Mouse (Mus musculus) intestine, embryonic 16.5 days (tissue): ENCODE data around the gene Capn9. TPM values are rescaled to one million over a fixed set of nuclear protein-coding genes. Genes with fewer than 3 reads are reported as not detected.

Experiments used
- ATAC-seq: fragments of 200-750 bp; cut with Nextera tagmentation; 2 replicates; pipeline ENCODE4 v1.8.0; 2017; ENCODE audit warnings: moderate TSS enrichment, moderate library complexity
- H3K27ac ChIP-seq: fragments of 300-500 bp; sonication (generic); 2 replicates; pipeline ENCODE4 v1.5.1; 2014; ENCODE audit warnings: mild to moderate bottlenecking, low read length
- H3K27me3 ChIP-seq: fragments of 300-500 bp; sonication (generic); replicated peaks from 2 replicates; pipeline ENCODE4 v1.6.1; 2014; ENCODE audit warnings: low read length, control low read depth, mixed read lengths; ENCODE audit not compliant: control insufficient read depth, insufficient read depth
- H3K36me3 ChIP-seq: fragments of 300-500 bp; sonication (generic); 2 replicates; pipeline ENCODE4 v1.6.1; 2014; ENCODE audit warnings: low read length, control low read depth; ENCODE audit not compliant: control insufficient read depth, insufficient read depth
- H3K4me1 ChIP-seq: fragments of 300-500 bp; sonication (generic); 2 replicates; pipeline ENCODE4 v1.6.1; 2014; ENCODE audit warnings: low read length, control low read depth, mixed read lengths; ENCODE audit not compliant: control insufficient read depth, insufficient read depth
- H3K4me2 ChIP-seq: fragments of 300-500 bp; sonication (generic); 2 replicates; pipeline ENCODE4 v1.6.1; 2014; ENCODE audit warnings: low read depth, low read length, control low read depth
- H3K4me3 ChIP-seq: fragments of 300-500 bp; sonication (generic); 2 replicates; pipeline ENCODE4 v1.5.1; 2014; ENCODE audit warnings: mild to moderate bottlenecking, low read length
- H3K9ac ChIP-seq: fragments of 300-500 bp; sonication (generic); 2 replicates; pipeline ENCODE4 v1.6.1; 2014; ENCODE audit warnings: low read depth, low read length
- H3K9me3 ChIP-seq: fragments of 300-500 bp; sonication (generic); 2 replicates; pipeline ENCODE4 v1.6.1; 2016; ENCODE audit warnings: low read length, control low read depth; ENCODE audit not compliant: control insufficient read depth
- WGBS: fragments of 180-500 bp; shearing (Covaris S2); extraction: QIAGEN DNeasy Blood & Tissue Kit; methylation state at CpG from one replicate; pipeline ENCODE4 v1.1.7; 2014; 5-methylcytosine and 5-hydroxymethylcytosine counted together
- polyA plus RNA-seq: library from polyadenylated mRNA; unstranded; fragments of >200 nt; fragmentation: Nextera tagmentation; extraction: Ambion mirVana; gene quantifications from 2 replicates; pipeline ENCODE4 v1.2.1, GENCODE M21; 2015

The Capn9 gene
- polyA plus RNA-seq, 1 experiment from 2014 or later = 2.9 TPM

DNA sequence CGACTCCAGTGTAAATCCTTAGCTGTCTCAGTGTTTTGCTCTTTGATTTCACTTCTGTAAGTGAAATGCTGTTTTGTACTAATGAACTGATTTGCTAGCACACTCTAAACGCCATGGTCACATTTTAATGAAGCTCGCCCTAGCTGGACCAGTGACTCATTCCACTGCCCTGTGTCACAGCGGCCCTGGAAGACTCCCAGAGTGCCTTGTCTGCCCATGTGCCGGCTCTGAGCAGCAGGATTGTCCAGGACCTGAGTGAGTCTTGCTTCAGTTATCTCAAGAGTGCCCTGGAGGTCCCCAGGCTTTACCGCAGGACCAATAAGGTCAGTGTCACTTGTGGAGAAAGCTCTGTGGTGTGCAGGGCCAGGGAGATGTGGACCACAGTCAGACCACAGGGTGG lies 29.5 kb upstream of the Capn9 start:
- peaks cover 51% of the 10 kb centered on the region for H3K36me3 ChIP-seq
- H3K4me3 ChIP-seq = no peak overlapping the region
- H3K4me2 ChIP-seq = no peak overlapping the region
- H3K27me3 ChIP-seq = no peaks in the 10 kb centered on the region
- no peaks in the 10 kb centered on the region for H3K4me1 ChIP-seq
- H3K27ac ChIP-seq = no peak overlapping the region
- ATAC-seq = no peak
- H3K9ac ChIP-seq = no peak overlapping the region
- WGBS = 88% methylated on average over 6 of the region's 6 CpGs
- H3K9me3 ChIP-seq = no peaks in the 10 kb centered on the region

DNA sequence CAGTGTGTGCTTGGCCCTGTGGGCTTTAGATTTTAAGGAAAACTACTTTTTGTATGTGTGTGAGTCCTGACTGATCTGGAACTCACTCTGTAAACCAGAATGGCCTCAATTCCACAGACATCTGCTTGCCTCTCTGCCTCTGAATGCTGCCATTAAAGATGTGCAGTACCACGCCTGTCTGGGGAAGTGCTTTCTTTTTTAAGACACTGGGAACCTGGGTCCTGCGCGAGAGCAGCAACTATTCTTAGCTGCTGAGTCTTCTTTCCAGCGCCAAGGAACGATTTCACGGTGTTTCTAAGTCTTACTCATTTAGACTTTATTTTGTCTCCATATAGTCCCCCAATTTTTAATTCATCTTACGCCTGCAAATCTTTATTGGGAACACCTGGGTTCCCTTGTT lies 29.1 kb upstream of the Capn9 start:
- H3K27me3 ChIP-seq = no peaks in the 10 kb centered on the region
- no peak overlapping the region for H3K9ac ChIP-seq
- peaks cover 49% of the 10 kb centered on the region for H3K36me3 ChIP-seq
- H3K4me3 ChIP-seq = no peak overlapping the region
- no peak overlapping the region for H3K27ac ChIP-seq
- no peaks in the 10 kb centered on the region for H3K9me3 ChIP-seq
- H3K4me1 ChIP-seq = no peaks in the 10 kb centered on the region
- no peak overlapping the region for H3K4me2 ChIP-seq
- 89% methylated on average over 7 of the region's 7 CpGs for WGBS
- no peak for ATAC-seq

DNA sequence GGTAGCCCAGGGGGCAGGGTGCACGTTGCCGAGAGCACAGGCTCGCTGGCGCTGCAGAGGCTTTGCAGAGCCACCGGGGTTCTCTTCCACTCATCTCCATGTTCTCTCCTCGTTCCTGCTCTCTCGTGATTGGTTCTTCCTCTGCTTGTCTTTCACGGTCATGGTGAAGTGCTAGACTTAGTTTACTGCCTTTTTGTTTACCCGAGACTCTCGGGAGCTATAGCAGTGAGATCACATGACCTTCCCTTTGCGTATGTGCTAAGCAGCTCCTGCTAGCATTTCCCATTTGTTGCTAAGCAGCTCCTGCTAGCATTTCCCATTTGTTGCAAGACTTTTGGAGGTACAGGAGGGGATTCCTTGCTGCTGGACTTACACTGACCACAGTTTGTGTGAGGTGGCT lies 28.6 kb upstream of the Capn9 start:
- H3K27me3 ChIP-seq = no peaks in the 10 kb centered on the region
- H3K9ac ChIP-seq = no peak overlapping the region
- 38% methylated on average over 11 of the region's 11 CpGs for WGBS
- H3K36me3 ChIP-seq = peaks cover 47% of the 10 kb centered on the region
- H3K4me2 ChIP-seq = no peak overlapping the region
- no peak overlapping the region for H3K27ac ChIP-seq
- no peaks in the 10 kb centered on the region for H3K9me3 ChIP-seq
- no peak for ATAC-seq
- H3K4me3 ChIP-seq = no peak overlapping the region
- H3K4me1 ChIP-seq = no peaks in the 10 kb centered on the region

DNA sequence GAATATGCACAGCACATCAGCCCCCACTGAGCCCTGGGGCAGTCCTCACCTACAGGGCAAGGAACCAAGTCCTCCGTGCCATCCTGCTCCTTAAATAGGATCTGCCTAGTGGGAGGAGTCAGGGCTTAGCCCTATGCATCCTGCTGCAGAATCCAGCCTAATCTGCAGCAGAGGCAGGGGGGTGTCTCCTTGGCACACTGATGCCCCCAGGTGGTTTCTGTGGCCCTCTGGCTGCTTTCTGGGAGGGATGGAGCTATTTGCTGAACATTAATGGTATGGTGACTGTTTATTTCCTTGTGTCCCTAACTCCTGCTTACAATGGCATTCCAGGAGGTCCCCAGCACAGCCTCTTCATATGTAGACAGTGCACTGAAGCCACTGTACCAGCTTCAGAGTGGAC lies 27.7 kb upstream of the Capn9 start:
- Histone ChIP-seq H3K9me3 (no peaks in the 10 kb centered on the region), H3K4me2 (no peak overlapping the region), H3K27ac (no peak overlapping the region)

DNA sequence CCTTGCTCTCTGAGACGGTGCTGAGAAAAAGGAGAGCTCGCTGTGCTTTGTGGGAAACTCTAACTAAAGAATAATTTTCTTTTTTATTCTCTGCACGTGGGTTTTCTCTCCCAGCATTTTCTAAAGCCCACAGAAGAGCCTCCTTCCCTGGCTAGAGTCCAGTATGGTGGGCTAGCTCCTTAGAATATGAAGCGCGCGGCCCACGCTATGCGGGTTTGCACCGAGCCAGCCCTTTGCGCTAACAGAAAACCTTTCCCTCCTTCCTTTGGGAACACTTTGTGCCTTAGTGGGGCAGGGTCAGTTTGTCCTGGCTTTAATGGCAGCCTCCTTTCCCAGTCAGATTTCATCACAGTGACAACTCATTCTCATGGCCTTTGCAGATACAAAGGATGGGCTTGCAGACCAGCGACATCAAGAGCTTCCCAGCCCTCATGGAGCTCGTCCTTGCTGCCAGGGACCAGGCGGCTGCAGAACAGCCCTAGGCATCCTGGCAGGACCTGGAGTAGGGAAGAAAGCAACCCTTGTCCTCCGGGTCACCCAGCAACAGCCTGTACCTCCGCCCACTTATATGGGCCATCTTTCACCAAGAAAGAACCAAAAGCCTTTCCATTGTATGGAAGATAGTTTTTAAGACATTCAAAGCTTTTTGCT lies 24.8 kb upstream of the Capn9 start:
- Histone ChIP-seq H3K27ac (no peak overlapping the region), H3K9me3 (no peaks in the 10 kb centered on the region), H3K4me2 (no peak overlapping the region), H3K9ac (no peak overlapping the region), H3K27me3 (no peaks in the 10 kb centered on the region), H3K4me3 (no peak overlapping the region), H3K36me3 (peaks cover 32% of the 10 kb centered on the region), H3K4me1 (no peaks in the 10 kb centered on the region)
- 91% methylated on average over 15 of the region's 15 CpGs for WGBS
- ATAC-seq = no peak

More for the DNA sequence above, 27.7 kb upstream of the Capn9 start:
- Histone ChIP-seq H3K4me3 (no peak overlapping the region), H3K9ac (no peak overlapping the region), H3K27me3 (no peaks in the 10 kb centered on the region), H3K36me3 (peaks cover 44% of the 10 kb centered on the region), H3K4me1 (no peaks in the 10 kb centered on the region)
- WGBS = 75% methylated on average over 1 of the region's 1 CpGs
- no peak for ATAC-seq

DNA sequence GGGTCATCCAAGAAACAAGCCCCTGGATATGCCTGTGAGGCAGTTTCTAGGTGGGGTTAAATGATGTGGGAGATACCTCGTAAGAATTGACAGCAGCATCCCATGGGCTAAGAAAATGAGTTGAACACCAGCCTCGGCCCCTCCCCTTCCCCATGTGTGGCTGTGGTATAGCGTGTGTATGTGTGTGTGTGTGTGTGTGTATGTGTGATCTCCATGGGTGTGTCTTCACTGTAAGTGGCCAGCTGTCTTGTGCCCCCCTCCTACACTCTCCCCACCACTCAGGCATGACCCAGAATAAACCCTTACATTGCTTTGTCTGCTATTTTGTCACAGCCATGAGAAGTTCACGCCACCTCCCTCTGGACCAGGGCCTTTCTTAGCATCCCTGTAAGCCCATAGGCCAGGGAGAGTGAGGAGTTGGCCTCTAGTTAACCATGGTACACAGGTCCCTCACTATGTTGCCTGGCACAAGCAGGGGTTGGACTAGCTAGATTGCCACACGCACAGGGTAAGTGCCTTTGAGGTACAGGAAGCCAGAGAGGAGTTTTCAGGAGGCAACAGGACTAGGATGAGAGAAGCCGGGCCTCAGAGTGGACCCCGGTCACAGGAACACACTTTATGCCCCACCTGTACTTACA lies 20.7 kb upstream of the Capn9 start:
- Histone ChIP-seq H3K27ac (no peak overlapping the region), H3K4me3 (no peak overlapping the region), H3K36me3 (peaks cover 18% of the 10 kb centered on the region), H3K4me1 (no peaks in the 10 kb centered on the region), H3K9ac (no peak overlapping the region), H3K9me3 (no peaks in the 10 kb centered on the region), H3K4me2 (no peak overlapping the region), H3K27me3 (no peaks in the 10 kb centered on the region)
- no peak for ATAC-seq
- 87% methylated on average over 7 of the region's 7 CpGs for WGBS

DNA sequence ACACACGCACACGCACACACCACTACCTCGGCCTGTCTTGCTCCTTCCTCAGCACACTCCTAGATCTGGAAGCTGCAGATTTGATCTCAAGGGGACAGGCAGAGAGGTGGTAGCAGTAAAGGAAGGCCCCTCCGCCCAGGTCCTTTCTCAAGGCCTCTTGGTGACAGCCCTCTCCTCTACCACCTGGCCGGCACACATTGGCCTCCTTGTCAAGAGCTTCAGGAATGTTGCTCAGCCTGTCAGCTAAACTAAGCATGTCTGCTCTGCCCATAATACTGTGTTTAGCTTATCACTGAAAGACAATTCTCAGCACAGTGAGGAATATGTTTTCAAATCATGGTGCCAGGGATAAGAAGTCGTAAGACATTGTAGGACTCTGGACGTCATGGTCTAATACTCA lies 19.7 kb upstream of the Capn9 start:
- no peak for ATAC-seq
- no peaks in the 10 kb centered on the region for H3K27me3 ChIP-seq
- 76% methylated on average over 7 of the region's 7 CpGs for WGBS
- no peak overlapping the region for H3K4me3 ChIP-seq
- H3K36me3 ChIP-seq = peaks cover 9% of the 10 kb centered on the region; the same call in 1 of the 2 replicates
- H3K9ac ChIP-seq = no peak overlapping the region
- H3K4me2 ChIP-seq = no peak overlapping the region
- H3K27ac ChIP-seq = no peak overlapping the region
- H3K4me1 ChIP-seq = no peaks in the 10 kb centered on the region
- H3K9me3 ChIP-seq = no peaks in the 10 kb centered on the region

DNA sequence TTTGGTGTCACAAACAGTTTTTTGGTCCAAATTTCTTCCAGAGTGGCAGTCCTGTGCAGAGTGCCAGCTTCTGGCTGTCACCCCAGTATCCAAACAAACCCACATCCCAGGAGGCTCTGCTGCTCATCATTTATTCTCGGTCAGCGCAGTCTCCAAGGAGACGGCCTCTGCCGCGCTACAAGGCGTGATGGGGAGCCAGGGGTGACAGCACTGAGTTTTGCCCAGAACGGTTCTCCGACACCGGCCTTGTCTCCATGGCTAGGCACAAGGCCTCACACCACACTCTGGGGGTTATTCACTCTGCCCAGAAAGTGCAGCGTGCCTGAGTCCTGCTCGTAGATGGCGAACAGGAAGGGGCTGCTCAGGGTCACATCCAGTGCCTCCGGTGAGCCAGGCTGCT lies 19.3 kb upstream of the Capn9 start:
- no peaks in the 10 kb centered on the region for H3K4me1 ChIP-seq
- no peak overlapping the region for H3K4me3 ChIP-seq
- ATAC-seq = no peak
- H3K27ac ChIP-seq = no peak overlapping the region
- no peak overlapping the region for H3K4me2 ChIP-seq
- peaks cover 6% of the 10 kb centered on the region; the same call in 1 of the 2 replicates for H3K36me3 ChIP-seq
- H3K9me3 ChIP-seq = no peaks in the 10 kb centered on the region
- H3K9ac ChIP-seq = no peak overlapping the region
- no peaks in the 10 kb centered on the region for H3K27me3 ChIP-seq
- WGBS = 73% methylated on average over 13 of the region's 13 CpGs

DNA sequence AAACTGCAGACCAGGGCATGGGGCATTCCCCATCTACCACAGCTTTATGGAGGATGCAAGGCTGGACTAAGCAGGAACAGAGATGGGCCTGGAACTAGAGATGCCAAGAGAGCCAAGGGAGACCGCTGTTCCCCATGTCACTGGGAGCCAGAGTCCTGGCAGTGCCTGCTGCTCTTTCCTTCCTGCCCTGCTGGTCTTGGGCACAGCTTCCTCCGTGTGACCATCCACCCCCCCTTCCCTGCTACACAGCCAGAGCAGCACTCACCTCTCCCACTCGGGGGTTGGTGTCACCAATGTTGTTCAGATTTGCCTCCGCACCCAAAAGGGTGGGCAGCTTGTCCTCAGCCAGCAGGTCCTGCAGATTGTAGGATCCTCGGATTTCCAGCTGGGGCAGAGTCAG lies 18.4 kb upstream of the Capn9 start:
- no peaks in the 10 kb centered on the region for H3K4me1 ChIP-seq
- no peaks in the 10 kb centered on the region for H3K9me3 ChIP-seq
- H3K27me3 ChIP-seq = no peaks in the 10 kb centered on the region
- H3K4me2 ChIP-seq = no peak overlapping the region
- no peak for ATAC-seq
- H3K27ac ChIP-seq = peak overlapping the region; percentile 9; the same call in 1 of the 2 replicates
- H3K4me3 ChIP-seq = no peak overlapping the region
- H3K36me3 ChIP-seq = peaks cover 5% of the 10 kb centered on the region; the same call in 1 of the 2 replicates
- 59% methylated on average over 5 of the region's 5 CpGs for WGBS
- no peak overlapping the region for H3K9ac ChIP-seq
